Mouse (Mus musculus) ZHBTc4 (cell line): ENCODE measurements at regions not wholly inside any gene's neighbourhood (a gene's known extent, or its start where the extent isn't known, plus 50 kb on each side); places are given as distances from the start of the nearest gene placed in this dataset.

ENCODE experiments used
- DNase-seq: peaks from one replicate; pipeline ENCODE4 v3.0.0-alpha.2; 2011; ENCODE audit warnings: low read depth, low spot score

DNA sequence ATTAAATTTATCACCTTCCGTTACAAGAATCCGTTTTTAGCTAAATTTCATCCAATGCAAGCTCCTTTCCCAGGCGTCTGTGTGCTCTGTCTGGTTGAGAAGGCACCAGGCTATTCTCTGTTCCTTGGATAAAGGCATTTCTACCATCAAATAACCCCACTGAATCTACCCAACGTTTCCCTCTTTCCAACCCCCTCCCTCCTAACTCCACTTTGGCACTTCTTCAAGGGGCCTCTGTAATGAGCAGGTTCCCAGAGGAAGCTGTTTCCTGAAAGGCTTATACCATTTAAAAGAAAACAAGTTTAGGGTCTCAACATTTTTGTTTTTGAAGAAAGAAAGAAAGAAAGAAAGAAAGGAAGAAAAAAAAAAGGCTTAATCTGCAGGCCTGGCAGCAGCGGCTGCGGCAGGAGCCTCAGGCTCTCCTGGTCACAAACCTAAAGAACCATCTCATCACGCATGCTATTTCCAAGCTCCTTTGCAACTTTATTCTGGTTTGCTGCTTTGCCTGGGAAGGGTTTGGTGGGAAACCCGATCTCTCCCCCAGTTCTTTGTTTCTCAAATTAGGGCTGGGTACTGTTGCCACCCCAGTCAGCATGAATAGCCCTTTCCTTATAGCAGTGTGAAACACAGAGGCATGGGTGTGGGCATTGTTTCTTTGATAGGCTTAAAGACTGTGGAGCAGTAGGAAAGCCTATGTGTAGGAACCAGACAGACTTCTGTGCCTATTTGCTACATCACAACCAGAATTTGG lies 160.5 kb upstream of the Tnc start:
- peak; percentile 53 for DNase-seq

DNA sequence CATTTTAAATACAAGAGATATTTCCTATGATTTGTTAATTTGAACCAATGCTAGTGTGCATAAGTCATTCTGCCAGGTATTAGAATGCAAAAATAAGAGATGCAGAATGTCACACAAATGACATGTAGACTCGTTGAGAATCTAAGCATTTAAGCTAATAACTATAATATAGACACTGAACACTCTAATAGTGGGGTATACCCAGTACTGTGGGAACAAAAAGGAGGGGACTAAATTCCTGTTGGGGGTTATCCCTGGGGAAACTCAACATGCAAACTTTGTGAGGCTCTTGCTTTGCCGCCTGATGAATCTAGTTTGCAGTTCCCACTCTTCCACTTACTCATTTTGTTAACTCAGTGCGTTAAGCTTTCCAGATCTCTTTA lies 154.0 kb upstream of the Tnc start:
- DNase-seq, result no peak

GRCm38 (mm10) chr4:64200151-64200807 lies 153.5 kb upstream of the Tnc start:
- no peak for DNase-seq

DNA sequence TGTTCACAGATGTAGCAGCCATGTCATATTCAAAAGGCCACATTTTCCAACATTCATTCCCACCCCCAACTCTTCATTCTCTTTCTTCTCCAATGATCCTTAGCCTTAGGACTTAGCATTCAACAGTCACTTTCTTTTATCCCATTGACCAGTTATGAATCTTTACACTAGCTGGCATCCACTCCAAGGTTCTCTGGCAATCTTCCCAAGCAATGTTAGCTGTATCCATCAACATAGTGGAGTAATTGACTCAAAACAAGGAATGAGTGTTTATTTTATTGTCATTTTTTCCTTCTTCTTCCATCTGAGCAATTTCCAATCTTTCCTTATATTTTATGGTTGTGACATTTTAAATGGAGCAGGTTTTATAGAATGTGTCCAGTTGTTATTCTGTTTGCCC lies 138.2 kb upstream of the Tnc start:
- DNase-seq, result no peak

- no peak for DNase-seq
These were observed 129.1 kb upstream of the Tnc start for GRCm38 (mm10) chr4:64175938-64176337.

GRCm38 (mm10) chr4:64171476-64171875 lies 124.7 kb upstream of the Tnc start:
- no peak for DNase-seq

- no peak for DNase-seq
These were observed 102.2 kb upstream of the Tnc start for GRCm38 (mm10) chr4:64148989-64149463.

DNA sequence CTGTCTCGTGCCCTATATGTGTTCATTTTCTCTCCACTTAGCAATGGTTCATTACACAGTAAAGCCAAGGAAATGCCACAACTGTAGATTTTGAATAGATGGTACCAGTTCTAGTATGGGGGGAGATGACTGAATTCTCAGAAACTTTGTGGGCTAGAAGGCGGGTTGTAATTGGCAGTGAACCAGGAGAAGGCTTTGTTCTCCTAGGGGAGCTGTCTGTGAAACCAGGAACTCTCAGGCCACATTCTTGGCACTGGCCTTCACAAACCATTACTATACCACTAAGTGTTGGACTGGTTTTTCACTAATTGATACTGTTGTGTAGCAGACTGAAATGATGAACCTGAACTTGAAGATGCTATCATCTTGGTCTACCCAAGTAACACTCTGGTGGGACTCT lies 99.1 kb upstream of the Tnc start:
- no peak for DNase-seq

DNA sequence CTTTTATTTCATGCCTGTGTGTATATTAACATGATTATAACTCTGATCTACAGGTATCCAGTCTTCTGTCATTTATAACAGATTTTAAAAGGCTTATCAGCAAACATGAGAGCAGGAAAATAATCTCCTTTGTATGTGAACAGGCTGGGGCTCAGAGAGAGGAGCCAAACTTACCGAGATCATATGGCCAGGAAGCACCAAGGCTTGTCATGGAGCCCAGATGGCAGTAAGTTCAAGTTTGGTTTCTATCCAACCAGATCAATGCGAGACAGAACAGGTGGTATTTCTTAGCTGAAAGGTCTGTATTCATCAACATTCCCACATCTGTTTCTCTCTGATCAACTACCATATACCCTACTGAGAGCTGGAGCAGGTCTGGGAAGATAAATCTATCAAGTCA lies 96.1 kb upstream of the Tnc start:
- DNase-seq, result no peak

- DNase-seq, result no peak
These were observed 95.6 kb upstream of the Tnc start for GRCm38 (mm10) chr4:64142356-64142787.

DNA sequence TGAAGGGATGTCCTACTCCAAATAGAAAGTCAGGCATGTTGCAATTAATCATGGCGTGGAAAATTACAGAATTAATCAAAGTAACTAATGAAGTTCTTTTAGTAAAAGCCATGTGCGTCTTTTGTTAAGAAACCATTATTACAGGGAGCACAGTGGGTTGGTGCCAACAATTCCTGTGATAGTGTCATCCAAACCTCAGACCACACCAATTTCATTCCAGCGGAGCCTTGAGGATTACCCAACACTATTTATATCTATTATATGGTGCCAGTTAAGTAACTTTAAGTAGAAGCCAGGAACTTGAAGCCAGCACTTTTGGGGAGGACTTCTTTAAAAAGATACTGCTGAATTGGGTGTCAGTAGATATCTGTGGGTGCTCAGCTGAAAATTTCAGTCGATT lies 93.0 kb upstream of the Tnc start:
- no peak for DNase-seq

DNA sequence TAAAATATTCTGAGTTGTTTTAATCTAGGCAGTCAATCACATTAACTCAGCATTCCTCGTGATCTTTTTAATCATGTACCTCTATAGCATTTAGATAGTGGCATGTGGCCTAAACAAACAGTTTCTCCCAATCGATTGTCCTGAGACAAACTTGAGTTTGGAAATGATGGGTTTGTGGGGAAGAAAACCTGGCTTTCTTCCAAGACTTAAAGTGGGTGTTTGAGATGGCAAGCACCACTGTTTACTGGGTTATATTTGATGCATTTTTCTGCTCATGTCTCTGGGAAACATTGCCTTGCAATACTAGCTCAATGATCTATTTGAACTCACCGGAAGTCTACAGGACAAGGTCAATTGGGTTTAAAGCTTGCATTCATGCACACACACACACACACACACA lies 88.2 kb upstream of the Tnc start:
- DNase-seq, result no peak

GRCm38 (mm10) chr4:64129290-64129689 lies 82.5 kb upstream of the Tnc start:
- no peak for DNase-seq

GRCm38 (mm10) chr4:64124387-64125088 lies 77.7 kb upstream of the Tnc start:
- DNase-seq, result no peak

- DNase-seq, result no peak
These were observed 76.9 kb upstream of the Tnc start for GRCm38 (mm10) chr4:64123675-64124074.

DNA sequence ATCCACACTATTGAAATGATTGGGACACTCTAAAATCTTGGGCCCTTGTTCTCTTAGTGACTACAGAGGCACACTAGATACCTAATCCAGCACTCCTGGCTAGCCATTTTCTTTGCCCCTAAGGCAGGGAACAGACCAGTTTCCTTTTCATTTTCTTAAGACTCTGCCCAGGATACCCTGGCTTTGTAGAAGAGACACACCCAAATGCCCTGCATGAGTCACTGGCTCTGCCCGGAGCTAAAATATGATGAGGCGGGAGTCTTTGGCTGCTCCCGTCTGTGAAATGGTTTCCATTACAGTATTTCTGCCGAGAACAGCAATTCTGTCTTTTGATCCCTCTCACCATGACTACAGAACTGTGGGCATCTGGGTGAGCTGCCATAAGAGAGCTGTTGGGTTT lies 51.4 kb upstream of the Tnc start:
- no peak for DNase-seq
